Mouse (Mus musculus) heart, adult 9 months (tissue): ENCODE results near the gene Slc39a11.

Experiments
- DNase-seq, 2 experiments: peaks; one replicate each; pipeline ENCODE4 v3.0.0; 2022; ENCODE audit warnings: low spot score in 2 of 2

Gene Slc39a11

DNA sequence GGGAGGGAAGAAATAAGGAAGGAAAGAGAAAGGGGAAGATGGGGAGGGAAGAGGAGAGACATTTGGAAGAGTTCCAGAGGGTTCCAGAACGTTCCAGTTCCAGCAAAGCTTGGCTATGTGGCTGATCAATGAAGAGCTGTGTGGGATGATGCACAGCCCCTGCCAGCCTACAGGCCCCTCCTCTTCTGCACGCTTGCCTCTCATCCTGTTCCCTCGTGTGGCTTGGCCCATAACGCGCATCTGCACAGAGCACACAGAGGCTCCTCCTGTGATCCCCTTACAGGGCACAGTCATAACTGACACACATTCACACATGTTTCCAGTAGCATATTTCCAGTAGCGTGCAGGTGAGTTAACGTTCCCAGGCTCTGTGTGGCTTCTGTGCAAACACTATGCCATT, 139.6 kb downstream of the Slc39a11 start:
- no peak for DNase-seq

DNA sequence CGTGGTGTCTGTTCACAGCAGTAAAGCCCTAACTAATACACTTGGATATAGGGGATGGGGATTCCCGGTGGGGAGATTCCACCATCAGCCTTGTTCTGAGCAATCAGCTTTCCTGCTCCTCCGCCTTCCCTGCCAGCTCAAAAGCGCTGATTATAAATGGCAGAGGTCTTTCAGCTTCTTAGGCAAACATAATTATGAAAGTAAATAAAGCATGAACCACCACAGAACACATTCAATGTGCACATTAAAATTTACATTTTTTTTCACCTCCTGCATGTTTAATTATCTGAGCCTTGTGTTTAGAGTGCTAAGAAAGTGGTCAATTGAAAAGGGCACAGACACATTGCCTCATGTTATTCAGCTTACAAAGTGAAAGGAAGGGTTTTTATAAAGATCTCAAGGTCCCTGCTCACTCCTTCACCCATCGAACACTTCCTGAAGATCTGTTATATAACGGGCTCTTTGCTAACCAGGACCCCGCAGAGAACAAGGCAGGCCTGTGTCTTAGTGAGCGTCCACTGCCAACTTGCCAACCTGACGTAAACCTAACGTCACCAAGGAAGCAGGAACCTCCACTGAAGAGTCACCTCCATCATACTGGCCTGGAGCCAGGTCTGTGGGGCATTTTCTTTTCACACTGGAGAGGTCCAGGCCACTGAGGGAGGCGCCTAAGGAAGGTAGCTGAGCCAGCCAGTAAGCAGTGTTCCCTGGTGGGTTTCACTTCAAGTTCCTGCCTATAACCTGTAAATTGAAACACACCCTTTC, 142.0 kb downstream of the Slc39a11 start:
- no peak for DNase-seq

DNA sequence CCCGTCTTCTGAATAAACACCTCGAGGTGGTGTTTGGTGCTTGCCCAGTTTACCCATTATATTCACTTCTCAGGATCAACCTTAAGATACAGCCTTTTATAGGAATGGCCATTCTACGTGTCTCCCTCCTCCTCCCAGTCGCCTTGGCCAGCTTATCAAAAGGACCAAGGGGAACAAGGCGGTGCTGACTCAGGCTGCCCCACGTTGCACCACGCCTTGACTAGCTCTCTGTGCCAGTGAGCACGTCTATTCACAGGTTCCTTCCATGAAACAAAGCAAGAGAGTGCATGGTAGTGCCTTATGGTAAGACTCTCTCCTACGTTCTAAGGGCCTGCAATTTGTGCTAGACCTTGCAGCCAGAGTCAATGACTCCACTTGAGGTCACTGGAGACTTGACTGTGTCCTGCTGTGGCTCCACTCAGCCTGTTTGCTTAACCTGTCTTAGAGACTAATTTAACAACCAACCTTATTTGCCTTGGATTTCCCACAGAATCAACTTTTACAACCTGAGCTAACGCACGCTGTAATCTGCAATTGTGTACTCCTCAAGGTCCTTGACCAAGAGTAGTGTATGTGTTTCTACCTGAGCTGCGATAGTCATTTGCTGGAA, 144.2 kb downstream of the Slc39a11 start:
- DNase-seq = no peak

DNA sequence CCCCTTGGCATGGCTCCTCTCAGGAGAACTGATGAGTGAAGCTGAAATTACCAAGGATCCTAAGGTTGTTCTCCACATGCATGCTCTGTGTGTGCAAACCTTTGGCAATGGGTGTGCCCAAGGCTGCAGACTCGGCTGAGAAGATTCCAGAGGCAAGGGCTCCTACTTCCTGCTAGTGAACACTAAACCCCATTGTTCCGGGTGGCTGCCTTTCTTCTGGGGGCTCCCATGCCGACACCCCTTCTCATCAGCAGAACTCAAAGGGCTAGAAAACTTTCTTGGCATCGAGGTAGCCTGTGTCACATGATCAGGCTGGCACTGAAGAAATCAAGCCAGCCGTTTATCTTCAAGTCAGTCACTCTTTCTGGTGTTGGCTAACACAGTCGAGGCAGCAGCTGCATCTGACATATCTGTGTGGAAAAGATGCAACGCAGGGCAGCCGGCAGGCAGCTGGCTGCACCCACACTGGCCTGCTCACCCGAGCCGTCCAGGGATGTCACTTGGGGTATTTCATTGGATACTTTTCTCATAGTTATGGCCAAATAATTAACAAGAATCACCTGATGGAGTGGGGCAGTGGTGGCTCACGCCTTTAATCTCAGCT, 145.3 kb downstream of the Slc39a11 start:
- DNase-seq = no peak

DNA sequence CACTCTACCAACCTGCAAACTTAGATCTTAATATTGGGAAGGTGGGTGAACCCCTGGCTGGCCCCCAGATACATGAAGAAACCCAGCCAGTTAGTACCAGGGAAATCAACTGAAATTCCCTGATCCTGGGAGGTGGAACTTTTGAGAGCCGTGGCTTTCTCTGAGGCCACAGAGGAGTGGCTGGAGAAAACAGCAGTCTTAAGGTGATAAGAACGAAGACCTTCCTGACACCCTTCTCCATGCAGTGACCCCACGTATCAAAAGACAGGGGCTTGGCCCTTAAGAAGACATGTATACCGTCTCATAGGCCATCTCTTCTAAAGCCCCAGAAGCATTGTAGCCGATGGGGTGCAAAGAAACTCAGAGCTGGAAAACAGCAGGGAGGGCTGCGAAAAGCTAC, 146.9 kb downstream of the Slc39a11 start:
- DNase-seq = no peak

DNA sequence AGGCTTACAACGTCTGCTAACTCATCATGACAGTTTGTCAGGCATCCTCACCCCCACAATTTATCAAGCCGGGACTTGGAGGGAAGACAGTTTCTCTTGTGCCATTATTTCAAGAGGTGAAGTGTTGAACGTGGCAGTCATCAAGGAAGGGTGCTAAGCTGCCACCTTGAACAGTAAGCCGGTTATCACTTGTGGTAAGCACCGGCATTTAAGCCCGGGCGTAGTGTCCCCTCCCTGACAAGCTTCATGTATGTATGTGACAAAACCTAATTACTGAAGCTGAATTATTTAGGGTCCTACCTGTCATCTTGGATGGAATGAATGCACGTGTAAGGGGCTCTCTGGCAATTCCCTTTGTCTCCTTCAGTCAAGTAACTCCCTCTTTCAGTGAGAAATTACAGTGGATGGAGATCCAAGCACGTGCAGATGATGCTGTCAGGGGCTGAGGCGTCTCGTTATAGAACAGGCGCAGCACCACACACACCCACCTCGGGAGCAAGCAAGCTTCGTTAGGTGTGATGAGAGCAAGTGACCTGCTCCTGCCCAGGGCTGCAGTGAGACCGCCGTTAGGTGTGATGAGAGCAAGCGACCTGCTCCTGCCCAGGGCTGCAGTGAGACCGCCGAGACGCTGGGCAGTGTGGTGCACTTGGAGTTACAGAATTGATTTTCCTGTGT, 149.1 kb downstream of the Slc39a11 start:
- DNase-seq = no peak

DNA sequence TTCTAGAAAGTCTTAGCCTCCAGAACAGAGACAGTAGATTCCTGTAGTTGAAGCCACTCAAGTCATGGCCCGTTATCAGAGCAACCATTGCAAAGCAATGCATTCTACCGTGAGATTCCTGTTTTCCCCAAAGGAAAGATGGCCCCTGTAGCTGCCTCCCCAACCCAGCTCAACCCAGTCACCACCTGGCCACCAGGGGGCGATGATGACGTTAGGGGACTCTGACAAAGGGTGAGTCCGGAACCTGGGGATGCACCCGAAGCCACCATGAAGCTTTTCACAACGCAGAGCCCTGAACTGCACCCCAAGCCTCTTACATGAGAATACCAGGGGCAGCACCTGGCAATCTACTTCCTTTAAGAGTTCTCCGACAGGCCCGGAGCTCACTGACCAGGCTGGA, 151.0 kb downstream of the Slc39a11 start:
- no peak for DNase-seq

DNA sequence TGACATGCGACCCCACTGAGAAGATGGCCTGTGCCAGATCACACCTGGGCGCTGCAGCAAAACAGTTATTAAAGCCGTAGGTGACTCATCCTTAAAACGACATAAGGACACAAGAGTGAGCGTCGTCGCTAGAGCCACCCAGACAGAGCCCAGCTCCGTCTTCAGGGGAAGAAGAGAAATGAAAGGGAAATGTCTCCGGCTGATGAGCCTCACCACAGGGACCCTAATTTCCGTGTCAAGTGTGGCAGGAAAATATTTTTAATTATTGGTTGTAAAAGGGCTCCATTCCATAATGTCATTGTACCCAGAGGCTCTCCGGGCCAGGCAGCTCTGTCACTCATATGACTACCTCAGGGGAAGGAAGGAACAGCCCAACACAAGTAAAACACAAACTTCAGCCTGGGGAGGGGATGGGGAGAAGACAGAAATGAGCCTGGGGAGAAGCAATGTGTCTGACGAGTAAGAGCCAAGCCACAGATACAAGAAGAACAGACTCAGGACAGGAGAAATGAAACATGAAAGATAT, 155.8 kb downstream of the Slc39a11 start:
- no peak for DNase-seq

DNA sequence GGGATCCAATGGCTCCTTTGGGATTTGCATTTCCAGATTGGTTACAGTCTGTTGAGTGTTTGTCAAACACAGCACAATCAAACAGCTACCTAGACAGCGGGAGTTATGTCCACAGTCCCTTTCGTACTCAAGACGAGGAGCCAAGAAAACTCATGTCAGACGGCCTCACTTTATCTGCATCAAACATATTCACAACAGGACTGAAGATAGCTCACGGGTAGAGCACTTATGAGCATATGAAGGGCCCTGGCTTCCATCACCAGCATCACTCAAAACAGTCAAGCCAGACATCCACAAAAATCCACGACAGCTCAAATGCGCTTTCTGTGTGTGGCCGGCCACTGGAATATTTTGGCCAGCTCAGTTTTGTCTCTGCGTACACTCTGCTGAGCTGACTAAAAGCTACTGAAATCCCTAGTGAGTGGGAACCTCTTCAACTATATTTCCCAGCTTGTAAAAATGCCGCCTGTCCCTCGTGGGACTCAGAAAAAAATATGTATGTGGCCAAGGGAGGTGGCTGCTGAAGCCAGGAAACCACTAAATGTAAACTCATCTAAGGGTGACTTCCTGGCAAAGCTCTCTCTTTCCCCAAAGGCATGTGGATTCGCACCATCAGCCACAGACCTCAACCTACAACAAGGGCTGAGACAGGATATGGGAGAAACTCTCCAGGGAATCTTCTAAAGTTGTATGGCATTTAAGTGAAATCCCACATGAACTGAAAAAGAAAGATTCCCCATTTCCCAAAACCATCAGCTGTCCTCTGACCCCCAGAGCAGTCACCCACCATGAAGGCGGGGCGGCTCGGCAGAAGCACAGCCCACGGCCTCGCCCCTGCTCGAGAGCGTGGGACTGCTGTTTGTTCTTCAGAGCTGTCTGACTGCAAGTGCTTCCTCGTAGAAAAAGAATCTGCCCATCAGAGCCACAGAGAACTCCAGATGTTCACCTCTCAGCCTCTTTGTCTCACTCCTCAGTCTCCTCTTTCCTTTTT, 159.1 kb downstream of the Slc39a11 start:
- peak in 1 of 2 experiments; percentile 2 for DNase-seq

DNA sequence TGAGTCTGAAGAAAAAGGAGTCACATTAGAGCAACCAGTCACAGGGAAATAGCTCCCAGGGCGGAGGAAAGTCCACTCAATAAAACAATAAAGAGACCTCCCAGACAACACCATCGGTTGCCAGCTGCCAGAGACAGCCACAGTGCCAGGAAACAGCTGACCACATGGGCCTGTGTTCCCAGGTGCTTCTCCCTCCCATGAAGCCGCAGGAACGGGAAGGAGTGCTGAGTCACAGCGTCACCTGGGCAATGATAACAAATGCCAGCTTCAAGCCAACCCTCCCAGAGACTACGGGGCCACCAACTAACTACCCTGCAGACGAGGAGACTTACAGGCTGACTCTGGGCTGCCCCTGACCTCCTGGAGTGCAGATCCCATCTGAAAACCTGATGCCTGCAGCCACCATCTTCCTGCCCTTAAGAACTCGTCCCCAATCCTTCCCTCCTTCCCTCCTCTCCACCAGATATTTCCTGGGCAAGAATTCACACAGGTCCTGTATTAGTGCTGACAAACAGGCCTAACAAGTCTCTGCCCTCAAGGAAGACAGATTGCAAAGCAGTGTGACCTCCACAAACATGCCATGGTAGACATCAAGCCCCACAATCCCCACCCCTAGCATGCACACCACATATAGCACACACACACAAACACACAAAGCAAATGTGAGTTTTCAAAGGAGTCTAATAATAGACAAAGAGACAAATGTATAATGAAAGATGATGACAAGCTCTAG, 162.1 kb downstream of the Slc39a11 start:
- DNase-seq = no peak

DNA sequence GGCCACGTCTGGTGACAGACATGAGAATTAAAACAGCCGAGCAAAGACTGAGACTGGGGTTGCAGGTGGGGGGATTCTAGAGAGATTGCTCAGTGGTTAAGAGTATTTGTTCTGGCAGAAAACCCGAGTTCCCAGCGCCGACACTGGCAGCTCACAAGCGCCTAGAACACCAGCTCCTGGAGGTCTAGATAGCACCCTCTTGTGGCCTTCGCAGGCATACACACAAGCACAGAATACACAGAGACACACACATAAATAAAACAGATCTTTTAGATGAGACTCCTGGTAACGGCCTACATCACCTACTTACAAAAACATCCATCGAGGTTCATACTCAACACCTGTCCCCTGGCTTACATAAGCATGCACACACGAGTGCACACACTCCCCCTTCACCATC, 165.8 kb downstream of the Slc39a11 start:
- DNase-seq = no peak

DNA sequence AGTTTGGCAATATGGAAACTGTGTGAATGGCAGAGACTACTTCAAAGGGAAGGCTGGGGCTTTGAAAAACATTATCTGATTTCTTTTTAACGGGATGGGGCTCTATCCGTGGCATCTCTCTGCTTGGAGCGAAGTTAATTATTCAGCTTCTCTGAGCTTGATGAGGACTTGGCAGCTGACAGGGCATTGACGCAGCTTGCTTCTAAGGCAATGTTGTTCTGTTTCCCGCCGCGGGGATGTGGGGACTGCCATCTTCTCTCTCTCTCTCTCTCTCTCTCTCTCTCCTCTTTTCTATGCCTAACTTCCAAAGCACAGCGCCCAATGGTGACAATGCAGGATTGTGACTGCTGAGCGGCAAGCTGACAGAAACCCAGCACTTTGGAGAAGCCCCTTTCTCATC, 172.3 kb downstream of the Slc39a11 start:
- DNase-seq = no peak

DNA sequence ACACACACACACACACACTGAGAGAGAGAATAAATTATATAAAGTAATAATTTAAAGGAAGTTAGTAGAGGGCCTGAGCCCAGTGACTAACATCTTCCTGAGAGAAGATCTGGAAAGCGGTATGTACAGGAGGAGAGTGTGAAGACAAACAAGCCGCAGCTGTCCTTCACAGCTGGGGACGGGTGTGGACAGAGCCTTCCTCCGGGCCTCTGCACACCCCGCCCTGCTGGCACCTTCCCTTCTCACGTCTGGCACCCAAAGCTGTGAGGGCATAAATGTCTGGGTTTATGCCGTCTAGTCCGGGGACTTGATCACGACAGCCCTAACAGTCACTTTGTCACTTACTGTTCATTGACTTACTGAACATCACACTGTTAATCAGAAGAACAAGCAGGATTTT, 173.2 kb downstream of the Slc39a11 start:
- no peak for DNase-seq

DNA sequence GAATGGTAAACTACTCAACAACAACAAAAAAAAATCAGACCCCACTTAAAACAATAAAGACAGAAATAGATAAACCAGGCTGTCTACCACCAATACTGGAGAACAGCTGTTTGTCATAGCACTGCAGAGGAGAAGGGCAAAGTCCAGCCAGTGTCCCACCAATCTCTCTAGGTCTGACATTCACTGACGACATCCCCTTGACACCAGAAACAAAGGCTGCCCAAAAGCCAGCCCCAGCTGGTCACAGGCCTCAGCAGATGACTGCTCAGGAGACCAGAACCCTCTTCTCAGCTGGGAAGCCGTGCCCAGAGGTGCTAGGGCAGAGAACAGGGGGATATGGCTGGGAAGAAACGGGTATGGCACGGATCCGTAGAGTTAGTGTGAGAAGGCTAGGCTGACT, 174.4 kb downstream of the Slc39a11 start:
- DNase-seq = no peak

DNA sequence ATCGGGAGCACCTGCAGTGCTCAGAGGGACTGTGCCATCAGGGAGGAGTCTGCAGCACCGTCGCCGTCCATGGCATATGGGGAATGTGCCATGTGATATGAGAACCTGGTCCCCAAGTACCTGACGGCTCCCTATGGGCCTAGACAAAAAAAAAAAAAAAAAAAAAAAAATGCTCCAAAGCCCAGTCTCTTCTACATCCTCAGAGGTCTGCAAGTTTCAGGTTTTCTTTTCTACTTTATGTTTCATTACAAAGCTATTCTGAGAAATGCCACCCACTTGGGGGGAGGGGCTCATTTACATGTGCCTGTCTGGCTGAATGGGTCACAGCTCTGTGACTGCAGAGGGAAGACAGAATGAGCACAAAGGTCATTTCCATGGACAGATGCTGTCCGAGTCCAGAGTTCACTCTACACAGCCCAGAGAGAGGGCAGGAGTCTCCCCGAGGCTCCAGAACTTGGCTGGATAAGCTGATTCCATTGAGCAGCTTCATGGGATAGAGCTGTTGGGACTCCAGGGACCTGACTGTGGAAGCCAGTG, 175.8 kb downstream of the Slc39a11 start:
- no peak for DNase-seq

DNA sequence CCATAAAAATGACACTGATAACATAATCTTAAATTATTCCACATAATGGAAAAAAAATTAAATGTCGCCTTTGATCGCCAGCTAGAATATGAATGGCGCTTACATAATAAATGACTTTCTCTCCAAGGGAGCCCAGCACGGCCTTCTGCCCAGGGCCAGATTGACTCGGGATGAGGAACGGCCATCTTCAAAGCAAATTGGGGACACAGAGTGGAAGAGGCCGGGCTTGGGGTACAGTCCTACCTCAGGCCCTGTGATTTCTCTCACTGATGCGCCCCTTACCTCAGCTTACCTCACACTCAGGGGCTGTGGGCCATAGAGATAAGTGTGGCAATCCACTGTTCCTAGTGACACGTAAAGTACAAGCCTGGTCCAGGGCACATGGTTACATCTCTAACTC, 177.9 kb downstream of the Slc39a11 start:
- no peak for DNase-seq

DNA sequence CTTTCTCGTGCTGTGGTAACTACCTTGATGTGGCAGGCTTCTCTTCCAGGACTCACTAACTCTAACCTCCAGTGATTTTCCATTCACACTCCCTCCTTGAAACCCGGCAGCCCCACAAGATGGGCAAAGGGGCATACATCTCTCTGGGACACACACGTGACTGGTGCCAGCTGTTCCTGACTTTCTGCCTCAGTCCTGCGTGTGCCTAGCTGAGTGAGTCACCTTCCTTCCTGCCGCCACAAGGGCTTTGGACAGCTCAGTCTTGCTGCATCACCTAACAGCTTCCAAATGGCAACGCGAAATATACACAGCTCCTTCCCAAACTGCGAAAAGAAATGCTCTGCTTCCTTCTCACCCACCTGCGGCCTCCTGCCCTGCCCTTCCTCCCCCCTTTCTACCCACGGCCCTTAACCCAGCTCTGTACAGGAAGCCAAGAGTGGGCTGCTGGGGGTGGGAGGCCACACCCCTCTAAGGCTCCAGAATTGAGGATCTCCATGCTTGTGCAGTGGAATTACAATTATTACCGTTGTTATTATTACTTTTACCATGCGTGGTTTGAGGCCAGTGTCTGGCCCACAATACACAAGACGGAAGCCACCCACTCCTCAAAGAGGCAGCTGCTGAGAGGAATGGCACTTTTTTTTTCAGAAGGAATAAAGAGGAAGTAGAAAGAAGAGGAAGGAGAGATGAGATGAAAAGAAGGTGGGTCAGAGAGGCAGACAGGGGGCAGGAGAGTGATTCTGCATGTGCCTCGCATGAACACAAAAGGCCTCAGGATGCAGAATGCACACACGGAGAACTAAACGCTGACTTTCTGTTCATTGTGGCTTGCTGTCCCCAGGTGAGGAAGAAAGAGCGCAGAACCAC, 179.7 kb downstream of the Slc39a11 start:
- no peak for DNase-seq

DNA sequence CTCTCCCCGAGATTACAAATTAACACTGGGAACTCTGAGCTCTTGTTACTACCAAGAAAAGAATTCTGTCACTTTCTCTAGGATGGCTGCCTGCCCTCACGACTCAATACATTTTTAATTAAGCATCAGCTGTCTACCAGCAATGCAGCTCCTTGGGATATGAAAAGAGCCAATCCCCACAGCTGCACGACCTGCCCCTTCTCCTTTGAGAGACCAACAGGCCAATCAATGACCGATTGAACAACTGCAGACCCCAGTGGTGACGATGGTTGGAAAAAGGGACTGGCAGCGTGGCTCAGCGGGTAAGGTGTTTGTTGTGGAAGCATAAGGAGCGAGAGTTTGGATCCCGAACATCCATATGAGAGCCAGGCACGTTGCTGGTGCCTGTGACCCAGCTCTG, 181.9 kb downstream of the Slc39a11 start:
- no peak for DNase-seq

DNA sequence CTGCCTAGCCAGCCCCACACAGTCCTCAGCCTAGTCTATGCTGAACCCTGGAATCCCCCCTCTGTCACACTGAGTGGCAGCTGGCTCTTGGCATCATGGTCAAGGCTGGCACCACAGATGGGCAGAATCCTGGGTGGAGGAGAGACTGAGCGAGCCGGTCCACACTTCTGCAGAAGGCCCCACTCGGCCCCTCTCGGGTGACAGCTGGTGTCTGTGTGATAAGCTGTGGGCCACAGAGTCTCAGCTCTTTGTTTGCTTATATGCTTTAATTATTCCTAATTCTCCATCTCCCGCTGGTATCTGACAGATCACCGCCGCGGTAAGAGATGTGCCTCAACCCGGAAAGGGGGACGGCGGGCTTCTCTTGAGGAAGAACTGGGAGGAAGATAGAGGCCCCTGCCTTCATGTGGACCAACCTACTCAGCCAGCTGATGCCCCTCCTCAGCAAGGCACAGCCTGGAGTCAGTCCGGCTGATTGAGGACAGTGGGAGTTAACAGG, 182.5 kb downstream of the Slc39a11 start:
- DNase-seq = no peak
